Mouse (Mus musculus): Measurements from ENCODE around the gene Slc5a2. TPM values are rescaled to one million over a fixed set of nuclear protein-coding genes. Genes with fewer than 3 reads are reported as not detected.

The Slc5a2 gene
- total RNA-seq (2021), result not detected

DNA sequence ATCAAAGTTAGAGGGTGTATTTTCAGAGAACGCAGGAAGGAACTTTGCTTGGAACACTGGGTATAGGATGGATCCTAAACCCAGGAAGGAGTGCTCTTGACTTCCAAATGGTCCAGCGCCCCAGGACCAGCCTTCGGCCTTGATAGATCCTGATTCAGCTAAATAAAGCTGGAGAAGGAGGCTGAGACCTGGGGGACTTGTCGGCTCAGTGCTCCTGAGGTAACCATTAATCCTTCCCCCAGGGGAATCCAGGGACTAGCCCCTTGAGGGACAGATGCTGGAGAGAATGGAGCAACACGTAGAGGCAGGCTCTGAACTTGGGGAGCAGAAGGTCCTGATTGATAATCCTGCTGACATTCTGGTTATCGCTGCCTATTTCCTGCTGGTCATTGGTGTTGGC, at the start of gene Slc5a2:
Gene Slc5a2, plus strand, starts transcription at position 247 of the 400 bp plus-strand sequence.
- no peak for DNase-seq (ENCODE audit: low spot score in 2 of 2)
- intact Hi-C loops (cut with DNase I), result no loop called here

DNA sequence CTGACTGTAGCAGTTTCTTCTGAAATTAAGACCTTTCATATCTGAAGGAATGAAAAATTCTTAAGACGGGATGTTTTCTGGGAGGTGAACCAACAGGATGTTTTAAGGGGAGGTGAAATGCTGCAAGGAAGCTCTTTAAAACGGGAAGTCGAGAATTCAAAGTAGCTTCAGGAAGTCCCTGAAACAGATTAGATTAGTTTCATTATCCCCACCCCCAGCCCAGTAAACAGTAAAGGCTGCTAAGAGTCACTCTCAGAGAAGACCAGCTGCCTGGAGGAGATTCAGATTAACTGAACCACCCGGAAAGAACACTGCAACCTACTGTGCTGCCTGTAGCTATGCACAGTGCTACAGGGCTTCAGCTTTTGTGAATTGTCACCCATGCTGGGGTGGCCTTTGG, 45.5 kb upstream of the Slc5a2 start:
- DNase-seq (ENCODE audit: low spot score in 2 of 2), result no peak
- intact Hi-C loops (cut with DNase I), result no loop called here

DNA sequence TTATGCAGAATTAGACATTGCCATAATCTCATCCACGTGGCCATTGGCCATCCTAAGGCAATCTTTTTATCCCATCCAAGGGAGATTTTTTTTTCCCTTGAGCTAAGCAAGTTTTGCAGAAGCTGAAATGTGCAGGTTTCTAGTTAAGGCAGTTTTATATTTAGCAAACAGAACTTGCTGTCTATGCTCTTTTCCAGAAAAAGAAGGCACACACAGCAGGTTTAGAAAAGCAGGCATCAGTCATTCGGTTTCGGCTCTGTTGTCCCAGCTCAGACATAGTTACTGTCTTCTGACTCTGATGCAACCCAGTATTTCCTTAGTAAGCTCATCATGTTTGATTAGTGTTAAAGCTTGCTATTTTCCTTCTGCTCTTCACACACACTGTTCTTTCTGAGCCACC, 44.5 kb upstream of the Slc5a2 start:
- intact Hi-C loops (cut with DNase I), result no loop called here
- no peak for DNase-seq (ENCODE audit: low spot score in 2 of 2)

DNA sequence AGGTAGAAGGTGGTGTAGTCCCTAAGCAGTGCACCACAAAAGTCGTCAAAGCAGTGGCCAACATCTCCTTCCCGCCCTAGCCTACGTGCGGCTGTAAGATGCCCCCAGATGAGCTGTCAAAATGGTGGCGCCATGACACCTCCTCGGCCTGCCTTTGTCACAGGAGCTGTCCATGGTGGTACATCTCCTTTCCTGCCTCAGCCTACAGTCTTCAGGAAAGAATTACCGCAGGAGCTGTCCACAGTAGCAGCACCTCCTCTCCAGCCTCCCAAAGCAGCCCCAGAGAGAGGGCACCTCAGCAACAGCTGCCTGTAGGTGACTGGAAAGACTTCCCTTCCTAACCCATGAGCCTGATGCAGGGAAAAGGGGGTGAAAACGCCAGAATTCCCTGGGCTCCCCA, 33.7 kb upstream of the Slc5a2 start:
- intact Hi-C loops (cut with DNase I), result loop anchor here (10.0 kb wide), 1 partner anchor 233 kb away; the partner anchor contains the start of gene Tial1
- DNase-seq (ENCODE audit: low spot score in 2 of 2), result no peak

DNA sequence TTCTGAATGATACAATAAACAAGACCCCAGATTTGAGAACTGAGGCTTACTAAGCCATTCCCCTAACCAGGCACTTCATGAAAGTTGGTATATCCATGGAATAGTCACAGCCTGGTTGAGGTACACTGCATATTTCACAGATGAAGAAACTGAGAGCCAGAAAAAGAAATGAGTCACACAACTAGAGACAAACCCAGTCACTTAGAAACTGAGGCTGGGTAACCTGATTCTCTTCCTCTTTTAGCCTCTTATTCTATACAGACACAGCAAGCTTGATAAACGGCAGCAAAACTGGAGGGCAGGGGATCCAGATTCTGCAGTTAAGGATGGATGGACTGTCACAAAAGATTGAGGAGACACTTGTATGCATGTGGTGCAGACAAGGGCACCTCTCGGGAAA, 30.7 kb upstream of the Slc5a2 start:
- no peak for DNase-seq (ENCODE audit: low spot score in 2 of 2)
- intact Hi-C loops (cut with DNase I), result loop anchor here (5.0 to 10.0 kb wide), 2 partner anchors 230 to 473 kb away; partner anchors contain the start of gene Tial1

DNA sequence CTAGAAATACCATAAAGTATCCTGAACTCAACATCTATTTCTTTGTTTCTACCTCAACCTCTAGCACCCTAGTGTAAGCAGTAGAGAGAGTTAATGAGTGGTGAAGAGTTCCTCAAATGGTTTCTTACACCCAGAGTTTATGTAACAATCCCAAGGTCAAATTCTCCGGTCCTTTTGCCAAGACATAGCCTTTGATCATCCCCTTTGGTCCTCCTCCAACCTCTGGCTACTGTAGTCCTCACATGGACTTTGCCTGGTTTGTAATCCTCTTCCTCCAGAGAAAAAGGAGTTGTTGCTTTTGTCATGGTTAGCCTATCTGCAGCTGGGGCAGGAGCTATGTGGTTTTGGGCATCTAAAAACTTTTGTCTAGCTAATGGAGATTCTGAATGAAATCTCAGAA, 30.0 kb upstream of the Slc5a2 start:
- DNase-seq (ENCODE audit: low spot score in 2 of 2), result no peak
- intact Hi-C loops (cut with DNase I), result loop anchor here (5.0 to 10.0 kb wide), 2 partner anchors 229 to 472 kb away; partner anchors contain the start of gene Tial1

DNA sequence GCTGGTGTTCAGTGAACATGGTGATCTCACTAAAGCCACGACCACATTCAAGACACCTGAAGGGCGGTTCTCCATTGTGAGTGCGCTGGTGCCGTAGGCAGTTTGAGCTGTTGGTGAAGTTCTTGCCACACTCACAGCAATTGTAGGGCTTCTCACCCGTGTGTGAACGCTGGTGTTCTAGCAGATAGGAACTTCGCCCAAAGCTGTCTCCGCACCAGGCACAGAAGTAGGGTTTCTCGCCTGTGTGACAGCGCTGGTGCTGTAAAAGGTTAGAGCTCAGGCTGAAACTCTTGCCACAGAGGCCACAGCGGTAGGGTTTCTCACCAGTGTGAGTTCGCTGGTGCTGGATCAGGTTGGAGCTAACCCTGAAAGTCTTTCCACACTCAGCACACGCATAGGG, 29.0 kb upstream of the Slc5a2 start:
- intact Hi-C loops (cut with DNase I), result loop anchor here (2.0 to 10.0 kb wide), 3 partner anchors 228 to 471 kb away; partner anchors contain the start of gene Tial1
- DNase-seq (ENCODE audit: low spot score in 2 of 2), result no peak

DNA sequence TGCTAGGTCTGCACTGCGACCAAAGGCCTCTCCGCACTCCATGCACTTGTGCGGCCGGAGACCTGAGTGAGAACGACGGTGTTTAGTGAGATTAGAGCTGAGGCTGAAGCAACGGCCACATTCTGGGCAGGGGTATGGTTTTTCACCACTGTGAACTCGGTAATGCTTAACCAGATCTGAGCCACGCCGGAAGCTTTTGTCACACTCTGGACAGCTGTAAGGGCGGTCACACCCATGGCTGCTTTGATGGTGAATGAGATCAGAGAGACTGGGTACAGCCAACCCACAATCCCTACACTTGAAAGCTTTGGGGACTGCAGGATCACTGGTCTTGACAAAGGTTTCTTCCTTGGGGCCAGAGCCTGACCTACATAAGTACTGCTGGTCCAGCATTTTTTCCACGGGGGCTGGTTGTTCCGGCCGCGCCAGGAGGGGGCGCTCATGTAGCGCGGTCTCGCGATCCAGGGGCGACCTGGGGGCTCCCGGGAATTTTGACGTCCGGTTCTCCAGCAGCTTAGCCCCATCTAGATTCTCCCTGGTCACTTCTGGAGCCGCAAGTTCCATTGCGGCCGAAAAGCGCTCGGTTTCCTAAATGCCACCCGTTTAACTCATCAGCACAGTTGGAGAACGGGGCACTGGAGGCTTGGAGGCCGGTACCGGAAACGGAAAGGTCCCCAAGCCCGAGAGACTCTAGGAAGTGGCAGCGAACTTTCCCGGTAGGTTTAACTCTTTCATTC, 28.4 kb upstream of the Slc5a2 start, which contains the start of gene Armc5:
Gene Armc5, plus strand, starts transcription at position 487 of the 737 bp plus-strand sequence.
- intact Hi-C loops (cut with DNase I), result loop anchor here (2.0 to 10.0 kb wide), 3 partner anchors 228 to 470 kb away; partner anchors contain the start of gene Tial1
- DNase-seq (ENCODE audit: low spot score in 2 of 2), result peak; percentile 83 to 84

DNA sequence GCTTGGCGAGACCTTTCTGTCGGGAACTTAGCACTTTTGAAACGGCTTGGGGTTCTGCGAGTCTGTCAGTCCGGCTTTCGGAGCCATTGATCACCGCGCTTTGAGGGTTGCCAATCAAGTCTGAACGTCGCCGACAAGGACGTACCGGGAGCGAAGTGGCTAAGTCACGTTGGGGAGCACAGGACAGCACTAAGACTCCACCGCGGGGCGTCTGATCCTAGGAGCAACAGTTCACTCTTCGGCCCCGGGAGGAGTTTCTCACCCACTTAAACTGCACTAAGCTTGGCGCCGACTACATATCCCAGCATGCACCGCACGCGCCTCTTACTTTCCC, 27.9 kb upstream of the Slc5a2 start:
- intact Hi-C loops (cut with DNase I), result loop anchor here (2.0 to 10.0 kb wide), 3 partner anchors 227 to 470 kb away; partner anchors contain the start of gene Tial1
- DNase-seq (ENCODE audit: low spot score in 2 of 2), result no peak

DNA sequence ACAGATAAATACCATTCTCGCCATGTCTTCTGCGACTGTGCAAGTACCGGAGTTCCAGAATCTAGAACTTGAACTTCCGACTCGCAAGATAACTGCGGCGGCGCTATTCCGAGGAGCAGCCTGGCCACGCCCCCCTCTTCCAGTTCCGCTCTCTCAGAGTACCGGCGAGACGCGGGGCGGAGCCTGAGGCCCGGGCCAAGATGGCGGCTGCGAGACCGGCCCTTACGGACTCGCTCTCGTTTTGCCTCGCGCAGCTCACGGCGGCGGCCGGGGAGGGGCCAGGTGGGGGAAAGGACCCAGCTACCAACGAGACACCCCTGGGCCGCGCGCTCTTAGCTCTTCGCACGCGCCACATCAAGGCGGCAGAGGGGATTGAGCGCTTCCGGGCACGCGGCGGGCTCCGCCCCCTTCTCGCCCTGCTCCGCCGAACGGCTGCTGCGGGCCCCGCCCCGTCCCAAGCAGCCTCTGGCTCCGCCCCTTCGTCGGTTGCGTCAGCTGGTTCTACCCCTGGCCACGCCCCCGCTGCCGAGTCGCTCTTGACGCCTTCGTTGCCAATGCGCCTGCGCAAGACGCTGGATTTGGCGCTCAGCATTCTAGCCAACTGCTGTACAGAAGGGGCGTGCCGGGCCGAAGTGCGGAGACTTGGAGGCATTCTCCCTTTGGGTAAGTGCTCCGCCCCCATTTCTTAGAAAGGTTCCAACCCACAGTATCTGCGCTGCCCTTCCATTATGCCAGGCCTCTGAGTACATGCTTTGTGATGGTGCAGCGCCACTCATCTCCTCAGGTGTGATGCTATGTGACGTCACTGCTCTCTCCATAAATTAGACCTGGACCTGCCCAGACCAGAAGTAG, 27.3 kb upstream of the Slc5a2 start, which contains the start of gene 9130023H24Rik:
Gene 9130023H24Rik, minus strand, starts transcription at position 105 of the 852 bp plus-strand sequence.
- intact Hi-C loops (cut with DNase I), result loop anchor here (2.0 to 10.0 kb wide), 3 partner anchors 227 to 469 kb away; partner anchors contain the start of gene Tial1

DNA sequence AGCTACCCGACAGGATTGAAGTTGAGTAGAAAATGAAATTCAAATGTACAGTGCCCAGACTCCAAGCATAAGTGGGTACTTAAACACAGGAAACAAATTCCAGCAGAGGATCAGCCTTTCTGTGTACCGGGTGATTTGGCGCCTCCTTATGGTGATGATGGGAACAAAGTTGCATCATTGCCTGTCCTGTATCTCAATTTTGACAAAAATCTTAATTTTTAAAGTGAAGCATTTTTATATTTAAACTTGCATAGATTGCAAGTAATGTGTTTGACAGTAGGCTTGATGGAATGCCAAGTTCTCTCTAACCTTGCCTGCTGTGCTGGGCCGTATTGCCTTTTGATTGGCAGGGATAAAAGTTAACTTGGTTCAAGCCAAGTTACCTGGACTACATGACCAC, 26.5 kb upstream of the Slc5a2 start:
- intact Hi-C loops (cut with DNase I), result loop anchor here (5.0 to 10.0 kb wide), 2 partner anchors 226 to 468 kb away; partner anchors contain the start of gene Tial1
- DNase-seq (ENCODE audit: low spot score in 2 of 2), result no peak

More for the DNA sequence above, 27.3 kb upstream of the Slc5a2 start, which contains the start of gene 9130023H24Rik:
- peak; percentile 100 for DNase-seq (ENCODE audit: low spot score in 2 of 2)

DNA sequence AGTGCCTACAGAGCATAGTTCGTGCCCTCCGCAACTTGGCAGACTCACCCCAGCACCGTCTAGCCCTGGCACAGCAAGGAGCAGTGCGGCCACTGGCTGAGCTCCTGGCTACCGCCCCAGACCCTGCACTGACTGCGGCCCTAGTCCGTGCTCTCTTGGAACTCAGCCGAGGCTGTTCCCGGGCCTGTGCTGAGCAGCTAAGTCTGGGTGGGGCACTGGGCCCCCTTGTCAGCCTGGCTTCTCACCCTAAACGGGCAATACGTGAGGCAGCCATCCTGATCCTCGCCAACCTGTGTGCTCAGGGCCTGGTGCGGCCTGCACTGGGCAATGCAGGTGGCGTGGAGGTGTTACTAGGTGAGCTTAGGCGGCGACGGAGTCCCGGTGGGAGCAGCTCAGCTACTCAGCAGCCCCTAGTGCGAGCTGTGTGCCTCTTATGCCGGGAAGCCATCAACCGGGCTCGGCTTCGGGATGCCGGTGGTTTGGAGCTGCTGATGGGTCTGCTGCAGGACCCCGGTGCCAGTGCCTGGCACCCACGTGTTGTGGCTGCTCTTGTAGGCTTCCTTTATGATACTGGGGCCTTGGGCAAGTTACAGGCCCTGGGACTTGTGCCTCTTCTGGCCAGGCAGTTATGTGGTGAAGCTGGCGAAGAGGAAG, 25.2 kb upstream of the Slc5a2 start:
- DNase-seq (ENCODE audit: low spot score in 2 of 2), result no peak
- intact Hi-C loops (cut with DNase I), result no loop called here

DNA sequence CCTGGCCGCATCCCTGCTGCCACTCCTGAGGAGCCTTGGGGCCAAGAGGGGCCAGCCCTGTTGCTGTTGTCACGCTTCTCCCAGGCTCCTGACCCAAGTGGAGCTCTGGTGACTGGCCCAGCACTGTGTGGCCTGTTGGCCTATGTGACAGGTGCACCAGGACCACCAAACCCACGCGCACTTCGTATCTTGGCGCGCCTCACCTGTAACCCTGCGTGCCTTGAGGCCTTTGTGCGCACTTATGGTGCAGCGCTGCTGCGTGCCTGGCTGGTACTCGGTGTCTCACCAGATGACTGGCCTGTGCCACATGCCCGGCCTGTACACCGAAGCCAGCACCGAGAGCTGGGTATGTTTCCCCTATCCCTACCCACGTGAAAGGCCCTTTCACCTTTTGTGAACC, 23.1 kb upstream of the Slc5a2 start:
- intact Hi-C loops (cut with DNase I), result no loop called here

DNA sequence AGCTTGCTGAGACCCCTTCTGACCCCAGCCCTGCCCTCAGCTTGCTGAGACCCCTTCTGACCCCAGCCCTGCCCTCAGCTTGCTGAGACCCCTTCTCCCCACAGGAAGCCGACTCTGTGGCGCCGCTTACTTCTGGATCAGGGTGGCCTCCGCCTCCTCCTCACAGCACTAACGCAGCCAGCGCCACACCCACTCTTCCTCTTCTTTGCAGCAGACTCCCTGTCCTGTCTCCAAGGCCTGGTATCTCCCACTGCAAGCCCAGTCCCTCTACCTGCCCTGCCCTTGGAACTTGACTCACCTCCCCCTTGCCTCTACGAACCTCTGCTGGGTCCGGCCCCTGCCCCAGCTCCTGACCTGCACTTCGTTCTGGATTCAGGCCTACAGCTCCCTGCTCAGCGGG, 21.5 kb upstream of the Slc5a2 start:
- intact Hi-C loops (cut with DNase I), result no loop called here
- no peak for DNase-seq (ENCODE audit: low spot score in 2 of 2)

More for the DNA sequence above, 23.1 kb upstream of the Slc5a2 start:
- no peak for DNase-seq (ENCODE audit: low spot score in 2 of 2)

DNA sequence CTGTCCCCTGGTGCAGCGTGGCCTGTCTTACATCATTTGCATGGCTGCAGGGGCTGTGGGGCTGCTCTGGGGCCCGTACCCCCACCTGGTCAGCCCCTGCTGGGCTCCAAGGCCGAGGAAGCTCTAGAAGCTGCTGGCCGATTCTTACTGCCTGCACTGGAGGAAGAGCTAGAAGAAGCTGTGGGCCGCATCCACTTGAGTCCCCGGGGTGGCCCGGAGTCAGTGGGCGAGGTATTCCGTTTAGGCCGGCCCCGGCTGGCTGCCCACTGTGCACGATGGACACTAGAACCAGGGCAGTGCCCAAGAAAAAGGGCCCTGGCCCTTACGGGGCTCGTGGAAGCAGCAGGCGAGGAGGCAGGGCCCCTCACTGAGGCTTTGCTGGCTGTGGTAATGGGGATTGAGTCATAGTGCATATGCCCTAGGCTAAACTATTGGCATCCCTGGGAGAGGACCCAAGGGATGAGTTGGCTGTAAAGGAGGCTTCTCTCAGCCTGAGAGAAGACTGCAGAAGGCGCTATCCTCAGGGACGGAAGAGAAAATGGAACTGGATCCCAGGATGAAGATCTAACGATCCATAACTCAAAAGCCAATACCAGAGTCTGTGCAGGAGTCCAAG, 20.9 kb upstream of the Slc5a2 start:
- DNase-seq (ENCODE audit: low spot score in 2 of 2), result no peak
- intact Hi-C loops (cut with DNase I), result loop anchor here (5.0 kb wide), 1 partner anchor 53 kb away; the partner anchor contains the start of gene BC017158

DNA sequence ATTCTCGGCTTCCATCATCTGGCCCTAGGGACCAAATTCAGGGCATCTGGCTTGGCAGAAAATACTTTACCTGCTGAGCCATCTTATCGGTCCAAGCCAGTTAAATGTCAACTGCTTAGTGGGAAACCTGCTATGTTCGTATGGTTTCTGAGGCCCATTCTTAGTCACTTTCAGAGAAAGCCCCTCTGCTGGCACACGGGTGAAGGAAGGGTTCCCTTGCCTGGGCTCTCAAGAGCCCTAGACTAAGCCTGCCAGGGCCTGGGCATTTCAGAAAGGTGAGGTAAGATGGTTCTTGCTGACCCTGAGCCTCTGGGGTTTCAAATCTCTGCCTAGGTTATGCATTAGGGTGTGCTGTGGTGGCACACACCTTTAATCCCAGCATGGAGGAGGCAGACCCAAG, 19.9 kb upstream of the Slc5a2 start:
- no peak for DNase-seq (ENCODE audit: low spot score in 2 of 2)
- intact Hi-C loops (cut with DNase I), result loop anchor here (5.0 kb wide), 1 partner anchor 52 kb away; the partner anchor contains the start of gene BC017158

DNA sequence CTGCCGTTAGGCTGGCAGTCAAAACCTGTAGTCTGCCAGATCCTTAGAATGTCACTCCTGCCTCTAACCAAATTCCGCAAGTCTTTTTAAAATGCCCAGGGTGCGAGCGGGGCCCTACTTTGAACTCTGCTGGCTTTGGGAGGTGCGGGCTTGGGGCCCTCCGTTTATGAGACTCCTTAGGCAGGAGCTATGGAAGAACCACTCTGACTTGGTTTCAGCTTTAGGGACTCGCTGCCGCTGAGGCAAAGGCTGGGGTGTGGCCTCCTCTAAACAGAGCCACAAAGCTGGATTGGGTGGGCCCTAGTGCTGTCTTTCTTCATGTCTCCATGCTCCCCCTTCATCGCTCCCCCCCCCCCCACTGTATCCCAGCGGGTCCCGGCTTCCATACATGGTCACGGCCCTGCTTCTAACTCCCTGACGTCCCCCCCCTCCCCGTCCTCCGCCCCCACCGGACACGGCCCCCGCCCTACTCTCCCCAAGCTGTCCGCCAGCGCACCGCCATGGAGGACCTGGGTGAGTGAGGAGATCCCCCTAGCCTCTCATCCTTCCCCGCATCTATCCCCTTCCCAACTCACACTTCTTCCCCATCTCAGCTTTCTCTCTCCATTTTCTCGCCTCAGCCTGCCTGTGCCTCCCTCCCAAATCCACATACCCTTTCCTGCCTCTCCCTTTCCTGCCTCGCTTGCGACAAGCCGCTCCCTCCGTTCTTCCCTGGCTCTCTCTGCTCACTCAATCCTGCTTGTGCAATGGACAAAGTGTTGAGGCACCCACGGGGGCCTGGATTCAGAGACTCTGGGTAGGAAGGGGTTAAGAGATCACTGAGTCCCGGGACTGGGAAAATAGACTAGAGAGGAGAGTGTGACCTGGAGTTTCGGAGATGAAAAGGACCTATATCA, 18.7 kb upstream of the Slc5a2 start, which contains the start of gene Tgfb1i1:
Gene Tgfb1i1, plus strand, starts transcription at position 317 of the 896 bp plus-strand sequence.
- intact Hi-C loops (cut with DNase I), result loop anchor here (1.0 to 5.0 kb wide), 2 partner anchors 51 to 99 kb away; partner anchors contain the start of gene BC017158

DNA sequence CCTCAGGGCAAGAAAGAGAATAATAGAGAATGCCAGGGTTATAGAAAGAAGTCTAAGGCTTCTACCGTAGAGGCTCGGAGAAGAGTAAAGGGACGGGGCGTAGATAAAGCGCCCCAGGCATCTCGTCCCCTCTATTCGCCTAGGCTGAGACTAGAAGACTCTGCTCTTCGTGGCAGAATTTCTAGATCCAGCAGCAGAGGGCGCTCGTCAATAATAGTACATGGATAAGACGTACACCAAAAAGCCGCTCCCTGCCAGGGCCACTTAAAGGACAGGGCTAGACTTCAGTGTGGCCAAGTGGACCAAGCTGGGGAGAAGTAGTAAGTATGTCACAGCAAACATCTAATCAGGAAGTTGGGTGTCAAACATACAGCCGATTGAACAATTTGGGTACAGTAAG, 18.0 kb upstream of the Slc5a2 start:
- peak; percentile 79 to 84 for DNase-seq (ENCODE audit: low spot score in 2 of 2)
- intact Hi-C loops (cut with DNase I), result loop anchor here (1.0 to 5.0 kb wide), 2 partner anchors 50 to 98 kb away; partner anchors contain the start of gene BC017158

More for the DNA sequence above, 18.7 kb upstream of the Slc5a2 start, which contains the start of gene Tgfb1i1:
- DNase-seq (ENCODE audit: low spot score in 2 of 2), result peak; percentile 61 to 66
